Mouse (Mus musculus) adipocyte (in vitro differentiated cells): ENCODE measurements around the gene Spg20.

Source experiments
- DNase-seq: peaks from one replicate; pipeline ENCODE4 v3.0.0-alpha.2; 2016; ENCODE audit warnings: low spot score

The Spg20 gene

GRCm38 (mm10) chr3:55148091-55148490 is 36.2 kb downstream of the Spg20 start:
- DNase-seq = no peak

- peak; percentile 74 for DNase-seq
Observed at GRCm38 (mm10) chr3:55151656-55152433, 39.9 kb downstream of the Spg20 start.

- peak; percentile 71 for DNase-seq
Observed at GRCm38 (mm10) chr3:55152673-55153334, 40.9 kb downstream of the Spg20 start.

- no peak for DNase-seq
Observed at GRCm38 (mm10) chr3:55154163-55154562, 42.3 kb downstream of the Spg20 start.

DNA sequence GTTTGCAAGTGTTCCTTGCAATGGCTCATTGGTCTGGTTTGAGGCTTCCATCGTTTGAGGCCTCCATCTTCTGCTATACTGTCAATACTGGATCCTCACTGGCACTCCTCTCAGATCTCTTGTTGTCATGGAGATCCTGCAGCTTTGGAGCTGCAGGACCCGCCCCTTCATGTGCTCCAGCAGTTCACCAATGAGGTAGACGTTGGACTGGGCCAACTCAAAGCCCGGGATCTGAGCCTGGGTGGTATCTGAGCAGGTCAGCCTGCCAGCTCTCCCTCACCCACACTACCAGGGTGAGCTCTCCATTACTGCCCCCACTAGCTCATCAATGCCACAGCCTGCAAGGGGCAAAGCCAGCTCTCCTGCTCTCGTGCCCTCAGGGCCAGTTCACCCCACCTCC is 45.5 kb downstream of the Spg20 start:
- DNase-seq = no peak

DNA sequence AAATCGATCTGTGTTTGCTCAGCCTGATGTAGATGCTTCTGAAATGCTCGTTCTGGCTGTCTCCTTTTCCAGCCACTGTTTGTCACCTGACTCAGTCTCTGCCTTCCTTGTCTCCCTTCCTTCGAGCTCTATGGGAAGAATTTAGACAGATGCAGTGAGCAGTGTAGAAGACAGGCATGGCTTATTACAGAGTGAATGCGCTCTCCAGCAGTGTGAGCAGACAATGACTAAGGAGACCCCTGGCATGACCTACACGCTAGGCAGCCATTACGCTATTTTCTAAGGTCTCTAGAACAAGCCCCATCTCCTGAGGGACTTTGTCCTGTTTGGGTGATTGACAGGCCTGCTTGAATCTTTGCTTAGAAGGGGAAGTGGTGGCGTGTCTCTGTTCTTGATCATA is 49.2 kb downstream of the Spg20 start:
- DNase-seq = no peak

DNA sequence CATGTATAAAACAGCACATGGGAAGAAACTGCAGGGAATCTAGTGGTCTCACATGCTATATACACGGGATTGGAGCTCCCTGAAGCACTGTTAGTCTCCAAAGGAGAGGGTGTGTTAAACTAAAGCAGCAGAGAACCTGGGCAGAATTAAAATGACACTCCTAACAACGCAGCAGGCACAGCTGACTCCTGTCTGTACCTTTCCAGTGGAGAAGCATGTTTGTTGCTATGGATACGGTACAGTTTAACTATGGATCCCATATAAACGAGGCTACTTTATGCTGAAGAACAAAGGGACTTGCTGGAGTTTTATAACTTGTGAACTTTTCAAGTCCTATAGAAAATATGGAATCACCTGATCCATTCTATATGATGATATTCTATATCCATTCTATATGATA is 51.6 kb downstream of the Spg20 start:
- DNase-seq = no peak

DNA sequence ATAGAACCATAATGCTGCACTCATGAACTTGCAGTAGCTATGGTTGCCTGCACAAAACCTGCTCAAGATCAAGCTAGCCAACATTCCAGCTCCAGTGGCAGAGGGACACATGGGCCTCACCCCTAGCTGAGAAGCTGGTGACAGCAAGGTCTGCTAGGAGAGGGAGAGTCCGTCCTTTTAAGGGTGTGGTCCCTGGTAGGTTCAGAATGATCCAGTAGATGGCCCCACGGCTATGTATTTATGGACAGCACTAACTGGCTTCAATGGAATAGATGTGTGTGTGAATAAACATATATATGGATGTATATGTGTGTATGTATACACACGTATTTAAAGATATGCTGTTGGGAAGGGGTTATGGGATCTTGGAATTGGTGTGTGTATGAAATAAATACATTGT is 60.6 kb downstream of the Spg20 start:
- DNase-seq = peak; percentile 29

DNA sequence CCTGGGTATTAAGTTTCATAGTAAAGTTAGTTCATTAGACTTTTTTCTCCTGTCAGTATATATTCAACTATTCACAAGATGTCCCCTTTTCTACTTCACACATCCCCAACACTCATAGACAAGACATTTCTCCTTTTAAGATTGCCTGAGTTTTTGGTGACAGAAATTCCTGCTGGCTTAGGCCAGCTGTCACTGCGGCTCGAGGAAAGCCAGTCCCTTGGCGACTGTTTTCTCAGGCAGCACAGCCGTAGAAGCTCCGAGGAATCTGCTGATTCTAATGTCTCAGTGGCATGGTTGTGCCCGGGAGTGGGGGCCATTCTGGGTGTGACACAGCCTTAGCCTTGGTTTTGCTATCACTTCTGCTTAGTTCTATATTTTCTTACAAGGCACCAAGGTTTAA is 65.4 kb downstream of the Spg20 start:
- no peak for DNase-seq

DNA sequence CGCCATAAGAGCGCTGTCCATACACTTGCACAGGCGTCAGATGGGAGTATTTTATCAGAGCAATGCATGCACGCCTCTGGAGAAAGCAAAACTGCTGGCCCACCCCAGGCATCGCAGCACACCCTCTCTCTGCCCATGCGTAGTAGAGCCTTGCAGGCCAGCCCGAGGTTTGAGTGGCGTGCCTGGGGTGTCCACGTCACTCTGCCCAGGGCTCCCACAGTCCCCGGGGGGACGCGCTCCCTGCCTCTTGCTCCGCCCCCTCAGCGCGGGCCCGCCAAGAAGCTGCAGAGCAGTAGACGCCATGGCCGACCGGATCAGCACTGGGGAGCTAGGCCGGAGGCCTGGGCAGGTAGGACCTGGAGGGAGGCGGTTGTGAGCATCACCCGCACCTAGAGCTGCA is 69.9 kb downstream of the Spg20 start, which contains the start of gene Sohlh2:
Sohlh2 (plus strand) TSS at position 263 of the 400 bp plus-strand sequence.
- DNase-seq = no peak
